Mouse (Mus musculus): Measurements from ENCODE around the gene Olfr172. TPM values are rescaled to one million over a fixed set of nuclear protein-coding genes. Genes with fewer than 3 reads are reported as not detected.

Gene Olfr172
- total RNA-seq, 1 experiment from 2014 or later, result not detected

Other genes with a start within 250 kb of the Olfr172 start
- 8.4 and 17.6 TPM in 2 replicates for gene St3gal6, start 238.9 kb downstream of the Olfr172 start, total RNA-seq (2017)
- gene Gm813, start 146.2 kb downstream of the Olfr172 start, total RNA-seq (2017), result not detected in 2 replicates
- gene E330017A01Rik, start 124.4 kb downstream of the Olfr172 start, total RNA-seq (2017), result not detected in 2 replicates
- gene Cpox, start 92.9 kb downstream of the Olfr172 start, total RNA-seq (2017), result 18.3 and 38.5 TPM in 2 replicates
- not detected in 2 replicates for gene Gpr15, start 44.1 kb downstream of the Olfr172 start, total RNA-seq (2017)
- gene Cldnd1, start 35.3 kb downstream of the Olfr172 start, total RNA-seq (2017), result 22.6 and 58.0 TPM in 2 replicates
- not detected in 2 replicates for gene Olfr173, start 37.1 kb upstream of the Olfr172 start, total RNA-seq (2017)
- not detected in 2 replicates for gene Olfr175-ps1, start 63.6 kb upstream of the Olfr172 start, total RNA-seq (2017)
- not detected in 2 replicates for gene Olfr177, start 111.6 kb upstream of the Olfr172 start, total RNA-seq (2017)
- not detected in 2 replicates for gene Olfr178, start 128.9 kb upstream of the Olfr172 start, total RNA-seq (2017)
- not detected in 2 replicates for gene Olfr181, start 165.6 kb upstream of the Olfr172 start, total RNA-seq (2017)
- gene Olfr180, start 166.2 kb upstream of the Olfr172 start, total RNA-seq (2017), result not detected in 2 replicates
- gene Olfr183, start 232.2 kb upstream of the Olfr172 start, total RNA-seq (2017), result not detected in 2 replicates

Measured in hematopoietic stem cell, adult 5-6 weeks (primary cell).